Mouse (Mus musculus): ENCODE measurements at regions not wholly inside any gene's neighbourhood (a gene's known extent, or its start where the extent isn't known, plus 50 kb on each side); places are given as distances from the start of the nearest gene placed in this dataset.
A peak's percentile ranks its signal among the peaks of the same experiment; 100 is the strongest.

DNA sequence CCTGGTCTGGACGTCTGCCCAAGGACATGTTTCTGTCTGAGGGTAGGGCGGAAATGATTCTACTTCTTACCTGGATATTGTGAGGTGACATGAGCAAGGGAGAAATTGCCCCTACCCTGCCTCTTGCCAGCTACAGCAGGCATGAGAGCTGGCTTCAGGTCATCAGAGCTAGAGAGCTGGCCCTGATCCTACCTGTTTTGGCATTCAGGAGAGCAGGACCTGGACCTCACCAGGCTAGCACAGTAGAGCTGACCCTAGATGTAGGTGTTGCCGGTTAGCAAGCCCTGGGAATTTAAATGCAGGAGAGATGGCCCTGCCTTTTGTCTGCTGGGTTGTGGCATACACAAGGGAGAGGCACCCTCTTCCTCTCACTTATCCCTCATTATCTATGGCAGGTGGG, 287.5 kb upstream of the Arpp21 start:
- no peak overlapping the region for H3K4me3 ChIP-seq (ENCODE audit: low read depth, low read length)
- DNase-seq (ENCODE audit: low spot score) (no peak), ATAC-seq (ENCODE audit: insufficient read depth, low FRiP score, low TSS enrichment) (no peak)
- H3K9me3 ChIP-seq (ENCODE audit: control insufficient read depth, low read length), result no peaks in the 10 kb centered on the region
- H3K27me3 ChIP-seq (ENCODE audit: control insufficient read depth, insufficient read depth, low read length), result no peaks in the 10 kb centered on the region
- H3K27ac ChIP-seq (ENCODE audit: low read depth, low read length), result no peak overlapping the region
- H3K4me1 ChIP-seq (ENCODE audit: control insufficient read depth, insufficient read depth, low read length), result no peaks in the 10 kb centered on the region
- H3K4me2 ChIP-seq (ENCODE audit: low read depth), result no peak overlapping the region
- 88% methylated on average over 3 of the region's 3 CpGs for WGBS
- H3K9ac ChIP-seq (ENCODE audit: low read length), result no peak overlapping the region
- no peaks in the 10 kb centered on the region for H3K36me3 ChIP-seq (ENCODE audit: control insufficient read depth, insufficient read depth, low read length)

DNA sequence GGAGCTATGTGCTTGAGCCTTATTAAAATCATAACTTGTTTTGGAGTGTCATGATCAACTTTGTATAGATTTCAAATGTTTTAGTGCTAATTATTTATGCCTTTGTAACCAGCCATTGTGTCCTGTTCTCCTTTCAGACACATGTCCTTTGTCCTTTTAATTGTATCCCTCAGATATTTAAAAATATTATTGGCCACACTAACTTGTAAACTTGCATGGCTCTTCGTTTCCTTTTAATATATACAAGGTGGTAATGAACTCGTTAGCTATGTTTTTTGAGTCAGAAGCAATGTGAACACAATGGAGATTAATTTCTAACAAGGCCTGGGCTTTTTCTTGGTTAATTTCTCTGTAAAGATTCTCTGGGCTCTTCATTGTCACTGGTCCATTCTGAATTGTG, 275.0 kb upstream of the Arpp21 start:
- Histone ChIP-seq H3K27ac (ENCODE audit: low read depth, low read length) (no peak overlapping the region), H3K4me1 (ENCODE audit: control insufficient read depth, insufficient read depth, low read length) (no peaks in the 10 kb centered on the region), H3K9ac (ENCODE audit: low read length) (no peak overlapping the region), H3K4me3 (ENCODE audit: low read depth, low read length) (no peak overlapping the region), H3K36me3 (ENCODE audit: control insufficient read depth, insufficient read depth, low read length) (no peaks in the 10 kb centered on the region), H3K9me3 (ENCODE audit: control insufficient read depth, low read length) (no peaks in the 10 kb centered on the region), H3K27me3 (ENCODE audit: control insufficient read depth, insufficient read depth, low read length) (no peaks in the 10 kb centered on the region), H3K4me2 (ENCODE audit: low read depth) (no peak overlapping the region)
- DNase-seq (ENCODE audit: low spot score) (no peak), ATAC-seq (ENCODE audit: insufficient read depth, low FRiP score, low TSS enrichment) (no peak)
- 88% methylated on average over 2 of the region's 2 CpGs for WGBS

DNA sequence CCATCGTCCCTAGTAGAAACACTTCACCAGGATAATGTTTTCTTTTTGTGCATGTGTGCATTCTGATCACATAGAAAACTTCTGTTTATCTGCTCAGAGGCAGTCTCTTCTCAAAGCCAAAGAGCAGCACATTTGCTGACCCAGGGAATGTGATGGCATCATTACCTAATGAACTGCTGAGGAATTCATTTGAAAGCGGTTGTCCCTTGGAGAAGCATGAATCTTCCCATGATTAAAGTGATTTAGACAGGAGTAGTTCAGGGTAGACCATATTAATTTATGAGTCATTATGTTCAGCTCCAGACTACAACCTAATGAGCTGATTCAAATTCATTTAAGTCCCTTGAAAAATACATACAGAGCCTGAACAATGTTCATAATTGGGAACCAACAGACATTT, 271.1 kb upstream of the Arpp21 start:
- H3K4me1 ChIP-seq (ENCODE audit: control insufficient read depth, insufficient read depth, low read length), result no peaks in the 10 kb centered on the region
- WGBS, result 81% methylated on average over 2 of the region's 2 CpGs
- H3K4me3 ChIP-seq (ENCODE audit: low read depth, low read length), result no peak overlapping the region
- no peaks in the 10 kb centered on the region for H3K9me3 ChIP-seq (ENCODE audit: control insufficient read depth, low read length)
- no peaks in the 10 kb centered on the region for H3K27me3 ChIP-seq (ENCODE audit: control insufficient read depth, insufficient read depth, low read length)
- no peak for DNase-seq (ENCODE audit: low spot score)
- no peak overlapping the region for H3K4me2 ChIP-seq (ENCODE audit: low read depth)
- no peak overlapping the region for H3K9ac ChIP-seq (ENCODE audit: low read length)
- no peak overlapping the region for H3K27ac ChIP-seq (ENCODE audit: low read depth, low read length)
- no peak for ATAC-seq (ENCODE audit: insufficient read depth, low FRiP score, low TSS enrichment)
- no peaks in the 10 kb centered on the region for H3K36me3 ChIP-seq (ENCODE audit: control insufficient read depth, insufficient read depth, low read length)

DNA sequence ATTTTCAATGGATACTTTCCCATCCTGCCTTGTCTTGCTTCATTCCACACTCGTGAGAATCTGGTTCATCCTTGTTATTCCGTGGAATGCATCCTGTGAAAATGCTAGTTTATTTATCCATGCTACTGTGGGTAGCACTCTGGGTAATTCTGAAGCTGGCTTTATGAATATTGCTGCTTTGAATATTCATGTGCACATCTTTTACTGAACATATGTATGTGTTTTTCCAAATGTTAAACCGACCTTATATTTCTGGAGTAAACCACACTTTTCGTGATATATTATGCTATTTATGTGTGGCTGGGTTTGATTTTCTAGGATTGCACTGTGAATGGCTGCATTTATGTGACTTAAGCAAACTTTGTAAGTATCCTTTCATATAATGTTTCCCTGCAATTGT, 262.9 kb upstream of the Arpp21 start:
- Histone ChIP-seq H3K4me1 (ENCODE audit: control insufficient read depth, insufficient read depth, low read length) (no peaks in the 10 kb centered on the region), H3K27me3 (ENCODE audit: control insufficient read depth, insufficient read depth, low read length) (no peaks in the 10 kb centered on the region), H3K4me2 (ENCODE audit: low read depth) (no peak overlapping the region), H3K9ac (ENCODE audit: low read length) (no peak overlapping the region), H3K4me3 (ENCODE audit: low read depth, low read length) (no peak overlapping the region), H3K27ac (ENCODE audit: low read depth, low read length) (no peak overlapping the region), H3K9me3 (ENCODE audit: control insufficient read depth, low read length) (no peaks in the 10 kb centered on the region), H3K36me3 (ENCODE audit: control insufficient read depth, insufficient read depth, low read length) (no peaks in the 10 kb centered on the region)
- no peak for ATAC-seq (ENCODE audit: insufficient read depth, low FRiP score, low TSS enrichment)
- 84% methylated on average over 4 of the region's 4 CpGs for WGBS
- no peak for DNase-seq (ENCODE audit: low spot score)

DNA sequence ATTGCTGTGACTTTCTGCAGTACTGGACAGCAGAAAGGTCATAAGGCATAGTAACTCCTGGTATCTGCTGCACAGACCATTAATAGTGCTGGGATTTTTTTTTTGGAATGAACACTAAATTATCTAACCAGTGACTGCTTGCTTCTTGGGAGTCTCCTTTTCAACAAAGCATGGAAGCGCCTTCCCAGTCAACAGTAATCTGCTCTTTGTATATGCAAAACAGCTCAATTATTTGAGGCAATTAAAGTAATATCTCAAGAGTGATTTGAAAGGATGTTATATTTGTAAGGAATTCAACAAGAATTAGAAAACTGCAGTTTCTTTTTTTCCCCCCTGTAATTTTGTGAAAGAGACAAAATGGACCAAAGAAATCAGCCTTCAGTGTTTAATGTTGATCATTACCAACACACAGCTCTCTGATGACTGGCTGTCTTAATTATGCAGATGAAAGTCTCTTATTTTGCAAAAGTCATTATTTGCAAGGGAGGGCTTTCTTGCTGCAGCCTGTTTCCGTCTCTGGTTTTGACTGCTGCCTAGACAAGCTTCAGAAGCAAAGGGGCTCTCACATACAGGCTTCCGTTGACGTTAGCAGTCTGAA, 260.3 kb upstream of the Arpp21 start:
- no peaks in the 10 kb centered on the region for H3K9me3 ChIP-seq (ENCODE audit: control insufficient read depth, low read length)
- ATAC-seq (ENCODE audit: insufficient read depth, low FRiP score, low TSS enrichment) (no peak), DNase-seq (ENCODE audit: low spot score) (no peak)
- no peaks in the 10 kb centered on the region for H3K4me1 ChIP-seq (ENCODE audit: control insufficient read depth, insufficient read depth, low read length)
- WGBS, result 81% methylated on average over 4 of the region's 4 CpGs
- no peaks in the 10 kb centered on the region for H3K36me3 ChIP-seq (ENCODE audit: control insufficient read depth, insufficient read depth, low read length)
- H3K9ac ChIP-seq (ENCODE audit: low read length), result no peak overlapping the region
- no peak overlapping the region for H3K4me2 ChIP-seq (ENCODE audit: low read depth)
- no peaks in the 10 kb centered on the region for H3K27me3 ChIP-seq (ENCODE audit: control insufficient read depth, insufficient read depth, low read length)
- no peak overlapping the region for H3K4me3 ChIP-seq (ENCODE audit: low read depth, low read length)
- no peak overlapping the region for H3K27ac ChIP-seq (ENCODE audit: low read depth, low read length)

DNA sequence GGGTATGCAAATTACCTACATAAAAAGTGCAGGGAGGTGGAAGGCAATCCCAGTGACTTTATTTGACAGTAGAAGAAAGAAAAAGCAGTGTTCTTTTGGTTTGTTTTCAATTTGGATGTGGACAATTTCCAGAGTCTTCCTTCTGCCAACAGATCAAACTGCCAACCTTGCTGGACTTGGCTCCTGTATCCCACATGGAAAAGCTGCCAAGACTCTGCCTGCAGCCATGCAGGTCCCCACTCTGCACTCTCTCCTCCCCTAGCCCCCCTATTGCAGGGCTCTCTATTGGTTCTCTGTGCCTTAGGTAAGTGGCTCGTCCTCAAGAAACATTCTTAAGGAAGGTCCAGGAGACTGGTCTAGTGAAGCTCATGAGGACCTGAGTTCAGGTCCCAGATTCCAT, 255.2 kb upstream of the Arpp21 start:
- ATAC-seq (ENCODE audit: insufficient read depth, low FRiP score, low TSS enrichment) (no peak), DNase-seq (ENCODE audit: low spot score) (no peak)
- no peak overlapping the region for H3K4me2 ChIP-seq (ENCODE audit: low read depth)
- no peaks in the 10 kb centered on the region for H3K4me1 ChIP-seq (ENCODE audit: control insufficient read depth, insufficient read depth, low read length)
- 70% methylated on average over 1 of the region's 1 CpGs for WGBS
- H3K9ac ChIP-seq (ENCODE audit: low read length), result no peak overlapping the region
- H3K9me3 ChIP-seq (ENCODE audit: control insufficient read depth, low read length), result no peaks in the 10 kb centered on the region
- no peak overlapping the region for H3K4me3 ChIP-seq (ENCODE audit: low read depth, low read length)
- H3K27me3 ChIP-seq (ENCODE audit: control insufficient read depth, insufficient read depth, low read length), result no peaks in the 10 kb centered on the region
- H3K36me3 ChIP-seq (ENCODE audit: control insufficient read depth, insufficient read depth, low read length), result no peaks in the 10 kb centered on the region
- H3K27ac ChIP-seq (ENCODE audit: low read depth, low read length), result no peak overlapping the region

DNA sequence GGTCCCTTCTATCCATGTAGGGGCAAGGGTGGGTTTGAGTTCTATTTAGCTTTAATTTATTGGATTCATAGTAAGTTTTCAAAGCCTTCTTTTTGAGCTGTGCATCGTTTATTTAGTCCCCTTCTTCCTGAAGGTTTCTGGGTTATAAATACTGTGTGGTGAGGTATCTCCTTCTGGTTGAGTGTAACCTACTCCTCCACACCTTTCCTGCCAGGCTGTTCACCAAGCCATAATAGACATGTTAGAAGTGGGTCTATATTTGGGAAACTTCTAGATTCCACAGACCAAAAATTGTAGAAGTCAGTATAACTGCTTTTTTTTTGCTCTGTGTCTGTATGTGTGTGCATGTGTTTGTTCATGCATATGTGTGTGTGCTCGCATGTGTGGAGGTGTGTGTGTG, 240.9 kb upstream of the Arpp21 start:
- H3K27me3 ChIP-seq (ENCODE audit: control insufficient read depth, insufficient read depth, low read length), result no peaks in the 10 kb centered on the region
- ATAC-seq (ENCODE audit: insufficient read depth, low FRiP score, low TSS enrichment) (no peak), DNase-seq (ENCODE audit: low spot score) (no peak)
- H3K9ac ChIP-seq (ENCODE audit: low read length), result no peak overlapping the region
- H3K4me3 ChIP-seq (ENCODE audit: low read depth, low read length), result no peak overlapping the region
- no peak overlapping the region for H3K4me2 ChIP-seq (ENCODE audit: low read depth)
- no peak overlapping the region for H3K27ac ChIP-seq (ENCODE audit: low read depth, low read length)
- 85% methylated on average over 2 of the region's 2 CpGs for WGBS
- no peaks in the 10 kb centered on the region for H3K36me3 ChIP-seq (ENCODE audit: control insufficient read depth, insufficient read depth, low read length)
- no peaks in the 10 kb centered on the region for H3K4me1 ChIP-seq (ENCODE audit: control insufficient read depth, insufficient read depth, low read length)
- H3K9me3 ChIP-seq (ENCODE audit: control insufficient read depth, low read length), result no peaks in the 10 kb centered on the region

DNA sequence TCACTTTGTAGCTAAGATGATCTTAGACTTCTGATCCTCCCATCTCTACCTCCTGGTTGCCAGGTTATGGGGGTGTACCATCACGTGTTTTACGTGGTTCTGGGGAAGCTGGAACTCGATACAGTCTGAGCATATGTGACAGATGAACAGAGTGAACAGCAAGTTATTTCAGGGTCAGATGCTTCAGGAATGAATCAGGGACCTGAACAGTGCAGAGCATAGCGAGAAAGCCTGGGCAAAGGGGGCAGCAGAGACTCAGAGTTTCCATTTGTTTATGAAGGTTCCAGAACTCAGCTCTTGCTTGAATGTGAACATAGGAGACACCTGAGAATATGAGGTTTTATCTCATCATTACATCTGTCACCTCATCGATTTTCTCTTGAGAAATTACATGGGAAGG, 221.9 kb upstream of the Arpp21 start:
- H3K4me3 ChIP-seq (ENCODE audit: low read depth, low read length), result no peak overlapping the region
- no peaks in the 10 kb centered on the region for H3K9me3 ChIP-seq (ENCODE audit: control insufficient read depth, low read length)
- no peak overlapping the region for H3K9ac ChIP-seq (ENCODE audit: low read length)
- no peaks in the 10 kb centered on the region for H3K4me1 ChIP-seq (ENCODE audit: control insufficient read depth, insufficient read depth, low read length)
- no peak overlapping the region for H3K4me2 ChIP-seq (ENCODE audit: low read depth)
- no peak overlapping the region for H3K27ac ChIP-seq (ENCODE audit: low read depth, low read length)
- ATAC-seq (ENCODE audit: insufficient read depth, low FRiP score, low TSS enrichment) (no peak), DNase-seq (ENCODE audit: low spot score) (no peak)
- no peaks in the 10 kb centered on the region for H3K27me3 ChIP-seq (ENCODE audit: control insufficient read depth, insufficient read depth, low read length)
- 86% methylated on average over 5 of the region's 5 CpGs for WGBS
- no peaks in the 10 kb centered on the region for H3K36me3 ChIP-seq (ENCODE audit: control insufficient read depth, insufficient read depth, low read length)

DNA sequence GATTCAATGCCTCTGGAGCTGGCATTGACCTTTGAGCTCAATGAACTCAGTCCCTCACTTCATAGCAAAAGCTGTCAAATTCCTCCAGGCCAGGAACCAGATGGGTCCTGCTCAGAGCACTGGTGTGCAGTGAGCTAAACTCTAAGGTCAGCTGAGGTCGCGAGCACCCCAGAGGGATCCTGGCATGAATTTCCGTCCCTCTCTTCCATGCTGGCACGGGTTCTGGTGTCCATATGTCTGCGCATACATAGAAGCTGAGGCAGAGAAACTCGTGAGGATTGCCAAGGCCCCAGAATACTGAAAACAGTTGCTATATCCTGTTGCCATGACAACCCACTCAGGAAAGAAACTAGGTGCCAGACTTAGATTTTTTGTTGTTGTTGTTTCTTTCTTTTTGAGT, 219.0 kb upstream of the Arpp21 start:
- Histone ChIP-seq H3K36me3 (ENCODE audit: control insufficient read depth, insufficient read depth, low read length) (no peaks in the 10 kb centered on the region), H3K4me2 (ENCODE audit: low read depth) (no peak overlapping the region), H3K4me3 (ENCODE audit: low read depth, low read length) (no peak overlapping the region), H3K9ac (ENCODE audit: low read length) (no peak overlapping the region), H3K4me1 (ENCODE audit: control insufficient read depth, insufficient read depth, low read length) (no peaks in the 10 kb centered on the region), H3K9me3 (ENCODE audit: control insufficient read depth, low read length) (no peaks in the 10 kb centered on the region), H3K27ac (ENCODE audit: low read depth, low read length) (no peak overlapping the region), H3K27me3 (ENCODE audit: control insufficient read depth, insufficient read depth, low read length) (no peaks in the 10 kb centered on the region)
- WGBS, result 47% methylated on average over 6 of the region's 6 CpGs
- DNase-seq (ENCODE audit: low spot score), result peak; percentile 24
- no peak; the same call in 1 of the 2 replicates for ATAC-seq (ENCODE audit: insufficient read depth, low FRiP score, low TSS enrichment)
